Mouse (Mus musculus): ENCODE measurements around the gene Lemd1. TPM values are rescaled to one million over a fixed set of nuclear protein-coding genes. Genes with fewer than 3 reads are reported as not detected.

Gene Lemd1
- polyA plus RNA-seq, 1 experiment from 2014 or later: 0.37 TPM

- no peak for ATAC-seq (ENCODE audit: low FRiP score, low TSS enrichment)
- Histone ChIP-seq H3K27me3 (ENCODE audit: control insufficient read depth, insufficient read depth, low read length) (no peaks in the 10 kb centered on the region), H3K27ac (ENCODE audit: low read depth, low read length) (no peak overlapping the region), H3K4me3 (ENCODE audit: low read length) (no peak overlapping the region), H3K4me2 (replicated peaks; ENCODE audit: low read depth, low read length) (no peak overlapping the region), H3K4me1 (ENCODE audit: control insufficient read depth, insufficient read depth, low read length) (peaks cover 6% of the 10 kb centered on the region; the same call in 1 of the 2 replicates), H3K9ac (ENCODE audit: low read depth, low read length) (no peak overlapping the region), H3K9me3 (ENCODE audit: control insufficient read depth, low read length) (no peaks in the 10 kb centered on the region), H3K36me3 (ENCODE audit: control insufficient read depth, insufficient read depth, low read length) (no peaks in the 10 kb centered on the region)
- 67% methylated on average over 15 of the region's 15 CpGs for WGBS
These were observed 40.2 kb upstream of the Lemd1 start for GRCm38 (mm10) chr1:132150817-132151601.

- Histone ChIP-seq H3K27me3 (ENCODE audit: control insufficient read depth, insufficient read depth, low read length) (no peaks in the 10 kb centered on the region), H3K4me3 (ENCODE audit: low read length) (no peak overlapping the region), H3K27ac (ENCODE audit: low read depth, low read length) (no peak overlapping the region), H3K9me3 (ENCODE audit: control insufficient read depth, low read length) (no peaks in the 10 kb centered on the region), H3K4me1 (ENCODE audit: control insufficient read depth, insufficient read depth, low read length) (peaks cover 6% of the 10 kb centered on the region; the same call in 1 of the 2 replicates), H3K9ac (ENCODE audit: low read depth, low read length) (no peak overlapping the region), H3K36me3 (ENCODE audit: control insufficient read depth, insufficient read depth, low read length) (no peaks in the 10 kb centered on the region), H3K4me2 (replicated peaks; ENCODE audit: low read depth, low read length) (no peak overlapping the region)
- 59% methylated on average over 2 of the region's 2 CpGs for WGBS
- ATAC-seq (ENCODE audit: low FRiP score, low TSS enrichment): no peak
These were observed 39.3 kb upstream of the Lemd1 start for GRCm38 (mm10) chr1:132151908-132152307.

- Histone ChIP-seq H3K9ac (ENCODE audit: low read depth, low read length) (no peak overlapping the region), H3K9me3 (ENCODE audit: control insufficient read depth, low read length) (no peaks in the 10 kb centered on the region), H3K36me3 (ENCODE audit: control insufficient read depth, insufficient read depth, low read length) (no peaks in the 10 kb centered on the region), H3K4me1 (ENCODE audit: control insufficient read depth, insufficient read depth, low read length) (peaks cover 6% of the 10 kb centered on the region; the same call in 1 of the 2 replicates), H3K4me2 (replicated peaks; ENCODE audit: low read depth, low read length) (no peak overlapping the region), H3K27me3 (ENCODE audit: control insufficient read depth, insufficient read depth, low read length) (no peaks in the 10 kb centered on the region), H3K4me3 (ENCODE audit: low read length) (no peak overlapping the region), H3K27ac (ENCODE audit: low read depth, low read length) (no peak overlapping the region)
- 44% methylated on average over 15 of the region's 15 CpGs for WGBS
- ATAC-seq (ENCODE audit: low FRiP score, low TSS enrichment): no peak
These were observed 38.0 kb upstream of the Lemd1 start for GRCm38 (mm10) chr1:132153086-132153690.

- Histone ChIP-seq H3K36me3 (ENCODE audit: control insufficient read depth, insufficient read depth, low read length) (no peaks in the 10 kb centered on the region), H3K9me3 (ENCODE audit: control insufficient read depth, low read length) (no peaks in the 10 kb centered on the region), H3K4me2 (replicated peaks; ENCODE audit: low read depth, low read length) (no peak overlapping the region), H3K27me3 (ENCODE audit: control insufficient read depth, insufficient read depth, low read length) (no peaks in the 10 kb centered on the region), H3K4me3 (ENCODE audit: low read length) (no peak overlapping the region), H3K9ac (ENCODE audit: low read depth, low read length) (no peak overlapping the region), H3K27ac (ENCODE audit: low read depth, low read length) (no peak overlapping the region), H3K4me1 (ENCODE audit: control insufficient read depth, insufficient read depth, low read length) (peaks cover 6% of the 10 kb centered on the region; the same call in 1 of the 2 replicates)
- WGBS: 19% methylated on average over 8 of the region's 8 CpGs
- ATAC-seq (ENCODE audit: low FRiP score, low TSS enrichment): no peak
These were observed 37.5 kb upstream of the Lemd1 start for GRCm38 (mm10) chr1:132153691-132154090.

GRCm38 (mm10) chr1:132155737-132156136 is 35.5 kb upstream of the Lemd1 start:
- Histone ChIP-seq H3K4me3 (ENCODE audit: low read length) (no peak overlapping the region), H3K4me1 (ENCODE audit: control insufficient read depth, insufficient read depth, low read length) (0 out of 2 replicates have a peak, but pooled peaks cover 6% of the 10 kb centered on the region), H3K9me3 (ENCODE audit: control insufficient read depth, low read length) (no peaks in the 10 kb centered on the region), H3K9ac (ENCODE audit: low read depth, low read length) (no peak overlapping the region), H3K27me3 (ENCODE audit: control insufficient read depth, insufficient read depth, low read length) (peaks cover 4% of the 10 kb centered on the region; the same call in 1 of the 2 replicates), H3K4me2 (replicated peaks; ENCODE audit: low read depth, low read length) (no peak overlapping the region), H3K36me3 (ENCODE audit: control insufficient read depth, insufficient read depth, low read length) (no peaks in the 10 kb centered on the region), H3K27ac (ENCODE audit: low read depth, low read length) (no peak overlapping the region)
- ATAC-seq (ENCODE audit: low FRiP score, low TSS enrichment): peak; percentile 28; the same call in 1 of the 2 replicates
- 14% methylated on average over 6 of the region's 6 CpGs for WGBS

GRCm38 (mm10) chr1:132157016-132157781 is 34.0 kb upstream of the Lemd1 start:
- H3K36me3 ChIP-seq (ENCODE audit: control insufficient read depth, insufficient read depth, low read length): no peaks in the 10 kb centered on the region
- H3K4me2 ChIP-seq (replicated peaks; ENCODE audit: low read depth, low read length): no peak overlapping the region
- H3K9ac ChIP-seq (ENCODE audit: low read depth, low read length): no peak overlapping the region
- H3K4me1 ChIP-seq (ENCODE audit: control insufficient read depth, insufficient read depth, low read length): 0 out of 2 replicates have a peak, but pooled peaks cover 6% of the 10 kb centered on the region
- H3K4me3 ChIP-seq (ENCODE audit: low read length): no peak overlapping the region
- peak; percentile 59 for ATAC-seq (ENCODE audit: low FRiP score, low TSS enrichment)
- 20% methylated on average over 14 of the region's 14 CpGs for WGBS
- H3K9me3 ChIP-seq (ENCODE audit: control insufficient read depth, low read length): no peaks in the 10 kb centered on the region
- no peak overlapping the region for H3K27ac ChIP-seq (ENCODE audit: low read depth, low read length)
- peaks cover 4% of the 10 kb centered on the region; the same call in 1 of the 2 replicates for H3K27me3 ChIP-seq (ENCODE audit: control insufficient read depth, insufficient read depth, low read length)

GRCm38 (mm10) chr1:132157808-132158207 is 33.4 kb upstream of the Lemd1 start:
- Histone ChIP-seq H3K27me3 (ENCODE audit: control insufficient read depth, insufficient read depth, low read length) (peaks cover 4% of the 10 kb centered on the region; the same call in 1 of the 2 replicates), H3K9me3 (ENCODE audit: control insufficient read depth, low read length) (no peaks in the 10 kb centered on the region), H3K4me1 (ENCODE audit: control insufficient read depth, insufficient read depth, low read length) (0 out of 2 replicates have a peak, but pooled peaks cover 6% of the 10 kb centered on the region), H3K36me3 (ENCODE audit: control insufficient read depth, insufficient read depth, low read length) (no peaks in the 10 kb centered on the region), H3K4me2 (replicated peaks; ENCODE audit: low read depth, low read length) (no peak overlapping the region), H3K27ac (ENCODE audit: low read depth, low read length) (no peak overlapping the region), H3K4me3 (ENCODE audit: low read length) (no peak overlapping the region), H3K9ac (ENCODE audit: low read depth, low read length) (no peak overlapping the region)
- 29% methylated on average over 7 of the region's 7 CpGs for WGBS
- ATAC-seq (ENCODE audit: low FRiP score, low TSS enrichment): peak; percentile 28; the same call in 1 of the 2 replicates

GRCm38 (mm10) chr1:132158741-132159140 is 32.5 kb upstream of the Lemd1 start:
- Histone ChIP-seq H3K27ac (ENCODE audit: low read depth, low read length) (no peak overlapping the region), H3K4me3 (ENCODE audit: low read length) (no peak overlapping the region), H3K4me2 (replicated peaks; ENCODE audit: low read depth, low read length) (no peak overlapping the region)

More at GRCm38 (mm10) chr1:132158741-132159140, 32.5 kb upstream of the Lemd1 start:
- H3K4me1 ChIP-seq (ENCODE audit: control insufficient read depth, insufficient read depth, low read length): 0 out of 2 replicates have a peak, but pooled peaks cover 2% of the 10 kb centered on the region
- peaks cover 4% of the 10 kb centered on the region; the same call in 1 of the 2 replicates for H3K27me3 ChIP-seq (ENCODE audit: control insufficient read depth, insufficient read depth, low read length)
- no peaks in the 10 kb centered on the region for H3K9me3 ChIP-seq (ENCODE audit: control insufficient read depth, low read length)
- no peak overlapping the region for H3K9ac ChIP-seq (ENCODE audit: low read depth, low read length)
- H3K36me3 ChIP-seq (ENCODE audit: control insufficient read depth, insufficient read depth, low read length): no peaks in the 10 kb centered on the region
- WGBS: 17% methylated on average over 2 of the region's 2 CpGs
- no peak for ATAC-seq (ENCODE audit: low FRiP score, low TSS enrichment)
